Mouse (Mus musculus) myocyte (in vitro differentiated cells): ENCODE results near the gene Tbca. TPM values are rescaled to one million over a fixed set of nuclear protein-coding genes. Genes with fewer than 3 reads are reported as not detected.

Source experiments
- H3K27me3 ChIP-seq: one replicate; pipeline ENCODE4 v1.6.1; 2011; ENCODE audit not compliant: control insufficient read depth, insufficient read depth, insufficient read length
- H3K36me3 ChIP-seq: one replicate; pipeline ENCODE4 v1.6.1; 2011; ENCODE audit not compliant: control insufficient read depth, insufficient read depth
- H3K4me2 ChIP-seq: one replicate; pipeline ENCODE4 v1.6.1; 2011; ENCODE audit warnings: low read depth, control low read depth
- H3K4me3 ChIP-seq: one replicate; pipeline ENCODE4 v1.5.1; 2011; ENCODE audit warnings: mild to moderate bottlenecking, control low read depth, moderate library complexity
- H3K79me2 ChIP-seq: one replicate; pipeline ENCODE4 v1.6.1; 2011; ENCODE audit not compliant: control insufficient read depth, insufficient read depth
- H3ac ChIP-seq: one replicate; pipeline ENCODE4 v1.6.1; 2011; ENCODE audit not compliant: control insufficient read depth, insufficient read length
- CEBPB ChIP-seq: IDR thresholded peaks from 2 replicates; pipeline ENCODE4 v1.6.1; 2011; ENCODE audit warnings: mild to moderate bottlenecking, moderate library complexity; ENCODE audit not compliant: poor library complexity, insufficient read depth, severe bottlenecking
- E2F4 ChIP-seq: IDR thresholded peaks from one replicate; pipeline ENCODE4 v1.6.1; 2011; ENCODE audit warnings: mild to moderate bottlenecking, control low read depth, moderate library complexity; ENCODE audit not compliant: insufficient read depth
- MAX ChIP-seq: IDR thresholded peaks from one replicate; pipeline ENCODE4 v1.6.1; 2011; ENCODE audit warnings: low read depth, mild to moderate bottlenecking, control low read depth
- MYOD1 ChIP-seq, 3 experiments: IDR thresholded peaks; one replicate each; pipeline ENCODE4 v1.6.1; 2011; ENCODE audit warnings: control low read depth in 2 of 3, low read depth in 2 of 3, mild to moderate bottlenecking in 2 of 3, moderate library complexity in 1 of 3; ENCODE audit not compliant: insufficient read length in 2 of 3, control insufficient read depth in 1 of 3
- MYOG ChIP-seq, 3 experiments: IDR thresholded peaks; one replicate each; pipeline ENCODE4 v1.6.1; 2011; ENCODE audit warnings: control low read depth in 2 of 3, low read depth in 2 of 3, mild to moderate bottlenecking in 2 of 3; ENCODE audit not compliant: insufficient read length in 2 of 3, control insufficient read depth in 1 of 3, insufficient read depth in 1 of 3
- POLR2A ChIP-seq: IDR thresholded peaks from one replicate; pipeline ENCODE4 v1.6.1; 2011; ENCODE audit warnings: low read depth, mild to moderate bottlenecking, control low read depth, moderate library complexity; ENCODE audit not compliant: insufficient read length
- POLR2AphosphoS2 ChIP-seq: IDR thresholded peaks from one replicate; pipeline ENCODE4 v1.6.1; 2011; ENCODE audit warnings: low read depth, control low read depth; ENCODE audit not compliant: insufficient read length
- REST ChIP-seq: IDR thresholded peaks from one replicate; pipeline ENCODE4 v1.6.1; 2011; ENCODE audit warnings: mild to moderate bottlenecking, control low read depth, moderate library complexity; ENCODE audit not compliant: insufficient read depth, insufficient read length
- SRF ChIP-seq: IDR thresholded peaks from one replicate; pipeline ENCODE4 v1.6.1; 2011; ENCODE audit warnings: low read depth; ENCODE audit not compliant: control insufficient read depth, insufficient read length
- TCF12 ChIP-seq: IDR thresholded peaks from one replicate; pipeline ENCODE4 v1.6.1; 2011; ENCODE audit warnings: mild to moderate bottlenecking, control low read depth; ENCODE audit not compliant: poor library complexity, insufficient read depth, severe bottlenecking
- TCF3 ChIP-seq: IDR thresholded peaks from one replicate; pipeline ENCODE4 v1.6.1; 2011; ENCODE audit warnings: low read depth, control low read depth; ENCODE audit not compliant: insufficient read length
- USF1 ChIP-seq: IDR thresholded peaks from one replicate; pipeline ENCODE4 v1.6.1; 2011; ENCODE audit warnings: low read depth, mild to moderate bottlenecking, control low read depth, moderate library complexity
- polyA plus RNA-seq: library from polyadenylated mRNA; unstranded; fragments of >200 nt; fragmentation: generic; extraction: Trizol; gene quantifications from one replicate; pipeline ENCODE4 v1.2.1, GENCODE M21; 2012; ENCODE audit warnings: missing spikeins

Tbca gene
- polyA plus RNA-seq, 1 experiment: 253 TPM

DNA sequence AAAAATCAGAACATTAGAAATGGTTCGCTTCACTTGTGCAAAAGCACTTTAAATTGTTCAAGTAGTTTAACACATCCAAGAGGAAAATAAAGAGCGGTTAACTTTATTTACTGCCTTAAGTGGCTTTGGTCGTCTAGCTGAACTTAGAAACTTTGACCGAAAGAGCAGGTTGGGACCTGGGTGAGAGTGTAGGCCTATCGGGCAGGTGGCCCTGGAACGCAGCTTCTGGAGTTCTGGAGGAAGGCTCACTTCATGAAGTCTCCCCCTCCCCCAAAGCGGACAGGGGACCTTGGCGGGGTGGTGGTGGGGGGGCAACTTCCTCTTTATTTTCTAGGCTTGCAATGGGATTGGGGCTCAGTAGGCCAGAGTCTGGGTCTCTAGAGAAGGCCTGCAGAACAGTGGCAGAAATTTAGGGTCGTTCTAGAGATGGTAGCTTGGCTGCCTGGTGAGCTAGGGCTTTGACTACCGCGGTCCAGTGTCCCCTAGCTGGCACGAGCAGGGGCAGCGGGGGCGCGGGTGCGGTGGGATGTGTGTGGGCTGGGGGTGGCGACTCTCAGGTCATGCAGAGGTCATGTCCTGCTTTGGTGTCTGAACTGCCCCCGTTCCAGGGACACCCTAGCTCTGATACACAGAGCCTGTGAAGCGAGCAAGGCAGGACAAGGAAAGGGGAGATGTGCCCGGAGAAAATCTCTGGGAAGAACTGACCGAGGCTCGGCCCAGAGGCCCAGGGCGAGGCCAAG lies 86.1 kb downstream of the Tbca start:
- Histone ChIP-seq H3K4me2 (no peak overlapping the region), H3K27me3 (peaks cover 54% of the 10 kb centered on the region), H3ac (no peak overlapping the region), H3K4me3 (no peak overlapping the region), H3K79me2 (no peaks in the 10 kb centered on the region), H3K36me3 (no peaks in the 10 kb centered on the region)
- no peak for TF ChIP-seq E2F4
- no peak for TF ChIP-seq POLR2AphosphoS2
- no peak for TF ChIP-seq MAX
- TF ChIP-seq SRF: no peak
- TF ChIP-seq REST: no peak
- TF ChIP-seq USF1: no peak
- no peak for TF ChIP-seq MYOG (IDR thresholded peaks at IDR 0.05; ENCODE audit: control insufficient read depth in 1 of 3, insufficient read depth in 1 of 3, insufficient read length in 2 of 3, low read depth in 2 of 3)
- no peak for TF ChIP-seq TCF3
- TF ChIP-seq CEBPB: no peak
- no peak for TF ChIP-seq POLR2A
- no peak for TF ChIP-seq MYOD1 (IDR thresholded peaks at IDR 0.05; ENCODE audit: control insufficient read depth in 1 of 3, insufficient read length in 2 of 3, low read depth in 2 of 3)
- TF ChIP-seq TCF12: no peak

DNA sequence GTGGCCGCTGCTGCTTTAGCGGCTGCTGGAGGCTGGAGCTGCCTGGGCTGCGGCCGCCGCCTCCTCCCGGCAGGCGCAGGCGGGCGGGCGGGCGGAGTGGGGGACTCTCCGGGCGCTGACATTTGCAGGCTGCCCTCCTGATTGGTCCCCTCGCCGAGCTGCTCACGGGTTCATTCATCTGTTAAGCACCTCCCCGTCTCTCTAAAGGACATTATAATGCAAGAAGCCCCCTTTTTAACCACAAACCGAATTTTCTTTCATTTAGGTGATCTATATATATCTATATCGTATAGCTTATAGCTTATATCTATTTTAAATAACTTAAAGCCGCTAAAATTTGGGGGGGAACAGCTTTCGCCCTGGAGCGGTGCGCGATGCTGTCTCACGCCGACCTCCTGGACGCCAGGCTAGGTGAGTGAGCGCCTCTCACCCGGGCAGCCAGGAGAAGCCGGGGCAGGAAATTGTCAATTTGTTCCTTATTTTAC lies 86.7 kb downstream of the Tbca start, which contains the start of gene Otp:
Otp (plus strand) TSS at position 207 of the 485 bp plus-strand sequence.
- H3K4me3 ChIP-seq: no peak within 1 kb of the TSS
- peaks cover 48% of the 10 kb centered on the region for H3K27me3 ChIP-seq
- H3K79me2 ChIP-seq: no peaks in the 10 kb centered on the region
- no peak within 1 kb of the TSS for H3ac ChIP-seq
- no peak for TF ChIP-seq MYOD1 (IDR thresholded peaks at IDR 0.05; ENCODE audit: control insufficient read depth in 1 of 3, insufficient read length in 2 of 3, low read depth in 2 of 3)
- no peak for TF ChIP-seq TCF12
- TF ChIP-seq E2F4: no peak
- no peak for TF ChIP-seq POLR2AphosphoS2
- H3K36me3 ChIP-seq: no peaks in the 10 kb centered on the region
- H3K4me2 ChIP-seq: no peak within 1 kb of the TSS

DNA sequence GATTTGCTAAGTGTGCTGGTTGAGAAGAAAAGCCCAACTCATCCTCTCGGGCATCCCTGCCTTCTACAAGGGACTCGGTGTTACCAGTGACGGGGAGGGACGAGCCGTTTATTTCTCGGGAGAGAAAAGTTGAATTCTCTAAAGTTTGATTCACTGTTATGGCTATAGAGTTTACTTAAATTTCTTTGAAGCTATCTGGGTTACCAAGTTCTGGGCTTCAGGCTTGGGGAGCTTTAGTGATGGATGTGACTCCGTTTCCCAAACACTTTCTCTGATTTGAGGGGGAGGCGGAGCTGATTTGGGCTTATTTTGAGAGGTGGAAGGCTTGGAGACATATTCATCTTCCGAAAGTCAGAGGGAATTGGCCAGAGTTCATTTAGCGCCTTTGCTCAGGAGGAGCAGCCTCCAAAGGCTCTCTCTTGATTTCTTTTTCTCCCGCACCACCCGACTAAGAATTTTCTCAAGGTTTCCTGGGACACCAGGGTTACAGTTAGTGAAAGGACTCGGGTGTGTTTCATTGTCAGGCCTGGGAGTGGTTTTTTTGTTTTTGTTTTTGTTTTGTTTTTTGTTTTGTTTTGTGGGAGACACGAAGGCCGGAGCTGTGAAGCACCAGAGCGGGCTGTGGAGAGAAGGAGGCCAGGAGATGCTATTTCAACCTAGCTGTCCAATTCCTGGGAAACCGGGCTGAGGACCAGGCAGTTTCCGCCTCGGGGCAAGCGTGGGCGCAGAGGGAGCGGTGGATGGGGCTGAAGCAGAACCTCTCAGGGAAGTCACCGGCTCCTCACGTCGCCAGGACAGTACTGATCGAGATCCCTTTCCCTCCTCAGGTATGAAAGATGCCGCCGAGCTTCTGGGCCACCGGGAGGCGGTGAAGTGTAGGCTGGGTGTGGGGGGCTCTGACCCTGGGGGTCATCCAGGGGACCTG lies 87.8 kb downstream of the Tbca start:
- H3K79me2 ChIP-seq: no peaks in the 10 kb centered on the region
- H3ac ChIP-seq: no peak overlapping the region
- H3K4me2 ChIP-seq: no peak overlapping the region
- no peak for TF ChIP-seq MAX
- TF ChIP-seq TCF3: no peak
- no peak for TF ChIP-seq CEBPB
- no peak for TF ChIP-seq TCF12
- no peak for TF ChIP-seq MYOD1 (IDR thresholded peaks at IDR 0.05; ENCODE audit: control insufficient read depth in 1 of 3, insufficient read length in 2 of 3, low read depth in 2 of 3)
- no peak for TF ChIP-seq E2F4
- TF ChIP-seq MYOG (IDR thresholded peaks at IDR 0.05; ENCODE audit: control insufficient read depth in 1 of 3, insufficient read depth in 1 of 3, insufficient read length in 2 of 3, low read depth in 2 of 3): no peak
- TF ChIP-seq REST: no peak
- no peak for TF ChIP-seq POLR2A
- no peak for TF ChIP-seq POLR2AphosphoS2
- no peak for TF ChIP-seq SRF
- TF ChIP-seq USF1: no peak
- H3K36me3 ChIP-seq: no peaks in the 10 kb centered on the region
- peaks cover 45% of the 10 kb centered on the region for H3K27me3 ChIP-seq
- no peak overlapping the region for H3K4me3 ChIP-seq

DNA sequence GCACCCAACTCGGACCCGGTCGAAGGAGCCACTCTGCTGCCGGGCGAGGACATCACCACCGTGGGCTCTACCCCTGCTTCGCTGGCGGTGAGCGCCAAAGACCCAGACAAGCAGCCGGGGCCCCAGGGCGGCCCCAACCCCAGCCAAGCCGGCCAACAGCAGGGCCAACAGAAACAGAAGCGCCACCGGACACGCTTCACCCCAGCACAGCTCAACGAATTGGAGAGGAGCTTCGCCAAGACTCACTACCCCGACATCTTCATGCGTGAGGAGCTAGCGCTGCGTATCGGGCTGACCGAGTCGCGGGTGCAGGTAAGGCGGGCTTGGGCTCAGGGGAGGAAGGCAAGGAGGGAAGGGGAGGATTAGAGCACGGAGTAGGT lies 88.5 kb downstream of the Tbca start:
- Histone ChIP-seq H3K79me2 (no peaks in the 10 kb centered on the region), H3K4me3 (no peak overlapping the region), H3ac (no peak overlapping the region), H3K27me3 (peaks cover 46% of the 10 kb centered on the region), H3K36me3 (no peaks in the 10 kb centered on the region), H3K4me2 (no peak overlapping the region)
- TF ChIP-seq POLR2AphosphoS2: no peak
- TF ChIP-seq CEBPB: no peak
- no peak for TF ChIP-seq USF1
- no peak for TF ChIP-seq MYOD1 (IDR thresholded peaks at IDR 0.05; ENCODE audit: control insufficient read depth in 1 of 3, insufficient read length in 2 of 3, low read depth in 2 of 3)
- no peak for TF ChIP-seq REST
- TF ChIP-seq SRF: no peak
- no peak for TF ChIP-seq TCF3
- TF ChIP-seq MAX: no peak
- TF ChIP-seq POLR2A: no peak
- TF ChIP-seq TCF12: no peak
- no peak for TF ChIP-seq E2F4
- TF ChIP-seq MYOG (IDR thresholded peaks at IDR 0.05; ENCODE audit: control insufficient read depth in 1 of 3, insufficient read depth in 1 of 3, insufficient read length in 2 of 3, low read depth in 2 of 3): no peak
